Mouse (Mus musculus): Measurements from ENCODE around the gene Col19a1.

GRCm38 (mm10) chr1:24517462-24517861 is 69.8 kb downstream of the Col19a1 start:
- TF ChIP-seq CTCF (IDR thresholded peaks at IDR 0.05; ENCODE audit: borderline replicate concordance, insufficient read depth, low read depth, low read length) = no peak
- TF ChIP-seq POLR2A (IDR thresholded peaks at IDR 0.05; ENCODE audit: borderline replicate concordance, insufficient read depth, low read length) = no peak
